8 mouse cellular contexts compared by ENCODE assay signal in the genomic region with DNA sequence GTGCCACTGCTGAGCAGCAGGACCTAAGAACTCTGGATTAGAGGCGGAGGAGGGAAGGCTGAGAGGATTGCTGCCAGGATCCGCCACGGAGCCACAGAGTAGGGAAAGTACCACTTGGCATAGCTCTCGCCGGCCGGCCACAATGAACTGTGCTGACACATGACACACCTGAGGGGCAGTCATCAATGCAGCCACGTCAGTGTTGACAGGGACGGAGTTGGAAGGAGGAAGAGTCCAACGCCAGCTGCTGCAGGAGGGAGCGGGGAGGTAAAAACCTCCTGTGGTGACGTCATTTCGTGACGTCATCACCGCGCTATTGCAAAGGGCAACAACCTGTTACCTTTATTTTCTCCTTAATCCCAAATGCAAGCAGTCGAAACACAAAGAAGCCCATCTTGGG. TPM values are rescaled to one million over a fixed set of nuclear protein-coding genes. Genes with fewer than 3 reads are reported as not detected.
DNase-seq lines count a peak whose midpoint lies in the region; ATAC-seq and TF ChIP-seq lines count a peak whose summit lies in the region.

No protein-coding gene starts in this region.

- no peak for TF ChIP-seq CTCF in kidney, postnatal 0 days (IDR thresholded peaks at IDR 0.05; ENCODE audit: low read depth)
- no peak for TF ChIP-seq CTCF in liver, adult 2 months (IDR thresholded peaks at IDR 0.05; ENCODE audit: low read depth, low read length)

- 52% methylated on average over 16 of the region's 16 CpGs for WGBS in kidney, postnatal 0 days
- WGBS in forebrain, embryonic 15.5 days = 40% methylated on average over 16 of the region's 16 CpGs
- 29% methylated on average over 16 of the region's 16 CpGs for WGBS in liver, adult 2 months
- 45% methylated on average over 16 of the region's 16 CpGs for WGBS in neural tube, embryonic 15.5 days

- ATAC-seq in kidney, postnatal 0 days (replicated peaks; ENCODE audit: low FRiP score, low read depth) = peak; percentile 61; the same call in 1 of the 2 replicates
- no peak for ATAC-seq in forebrain, embryonic 15.5 days (replicated peaks)
- ATAC-seq in neural tube, embryonic 15.5 days (ENCODE audit: low FRiP score) = no peak

- H3K36me3 ChIP-seq in kidney, postnatal 0 days (ENCODE audit: insufficient read depth, low read length) = no peaks in the 10 kb centered on the region
- H3K36me3 ChIP-seq in forebrain, embryonic 15.5 days = no peaks in the 10 kb centered on the region
- H3K36me3 ChIP-seq in liver, adult 2 months (ENCODE audit: control insufficient read depth, insufficient read depth, low read length) = no peaks in the 10 kb centered on the region
- no peaks in the 10 kb centered on the region for H3K36me3 ChIP-seq in neural tube, embryonic 15.5 days

- no peak overlapping the region for H3K4me3 ChIP-seq in kidney, postnatal 0 days (replicated peaks; ENCODE audit: low read depth, low read length)
- H3K4me3 ChIP-seq in forebrain, embryonic 15.5 days = peak overlapping the region; percentile 17
- H3K4me3 ChIP-seq in liver, adult 2 months (ENCODE audit: insufficient read depth, low read depth, low read length) = no peak overlapping the region
- H3K4me3 ChIP-seq in neural tube, embryonic 15.5 days (replicated peaks) = peak overlapping the region; percentile 27

- H3K79me2 ChIP-seq in liver, adult 2 months (ENCODE audit: control insufficient read depth, insufficient read depth, low read length) = no peaks in the 10 kb centered on the region

- H3K27ac ChIP-seq in kidney, postnatal 0 days = no peak overlapping the region
- H3K27ac ChIP-seq in forebrain, embryonic 15.5 days (replicated peaks) = no peak overlapping the region
- no peak overlapping the region for H3K27ac ChIP-seq in liver, adult 2 months (replicated peaks; ENCODE audit: insufficient read depth, low read depth, low read length)
- no peak overlapping the region for H3K27ac ChIP-seq in neural tube, embryonic 15.5 days (replicated peaks)

- peak overlapping the region; percentile 4; the same call in 1 of the 2 replicates for H3K4me2 ChIP-seq in kidney, postnatal 0 days (ENCODE audit: low read length)
- peak overlapping the region; percentile 33 for H3K4me2 ChIP-seq in forebrain, embryonic 15.5 days (replicated peaks)
- peak overlapping the region; percentile 50 for H3K4me2 ChIP-seq in neural tube, embryonic 15.5 days

- H3K4me1 ChIP-seq in kidney, postnatal 0 days (replicated peaks; ENCODE audit: insufficient read depth, low read length) = no peaks in the 10 kb centered on the region
- no peaks in the 10 kb centered on the region for H3K4me1 ChIP-seq in forebrain, embryonic 15.5 days
- H3K4me1 ChIP-seq in liver, adult 2 months (ENCODE audit: control insufficient read depth, insufficient read depth, low read length) = no peaks in the 10 kb centered on the region
- 0 out of 2 replicates have a peak, but pooled peaks cover 3% of the 10 kb centered on the region for H3K4me1 ChIP-seq in neural tube, embryonic 15.5 days

- DNase-seq in kidney, postnatal 0 days (ENCODE audit: low spot score) = no peak
- no peak for DNase-seq in kidney, adult 9 months
- DNase-seq in liver, adult 2 months (ENCODE audit: extremely low read depth, low read depth, low spot score) = peak; percentile 31
- no peak for DNase-seq in urinary bladder, adult 2 months (ENCODE audit: low spot score)
- no peak for DNase-seq in layer of hippocampus, adult 11-12 months (ENCODE audit: low spot score)
- DNase-seq in cerebellum, adult 9-10 months = no peak

- H3K9me3 ChIP-seq in kidney, postnatal 0 days (replicated peaks; ENCODE audit: low read length) = no peaks in the 10 kb centered on the region
- no peaks in the 10 kb centered on the region for H3K9me3 ChIP-seq in forebrain, embryonic 15.5 days
- no peaks in the 10 kb centered on the region for H3K9me3 ChIP-seq in neural tube, embryonic 15.5 days (replicated peaks)

- TF ChIP-seq POLR2A in liver, adult 2 months (IDR thresholded peaks at IDR 0.05; ENCODE audit: extremely low read depth, insufficient read depth, low read length) = no peak

- no peak overlapping the region for H3K9ac ChIP-seq in kidney, postnatal 0 days (ENCODE audit: low read depth, low read length)
- no peak overlapping the region for H3K9ac ChIP-seq in forebrain, embryonic 15.5 days (replicated peaks)
- H3K9ac ChIP-seq in liver, adult 2 months (ENCODE audit: low read depth, low read length) = no peak overlapping the region
- H3K9ac ChIP-seq in neural tube, embryonic 15.5 days (replicated peaks) = no peak overlapping the region

- no peaks in the 10 kb centered on the region for H3K27me3 ChIP-seq in kidney, postnatal 0 days (ENCODE audit: insufficient read depth, low read length)
- no peaks in the 10 kb centered on the region for H3K27me3 ChIP-seq in forebrain, embryonic 15.5 days
- no peaks in the 10 kb centered on the region for H3K27me3 ChIP-seq in liver, adult 2 months (ENCODE audit: control insufficient read depth, insufficient read depth, low read length)
- no peaks in the 10 kb centered on the region for H3K27me3 ChIP-seq in neural tube, embryonic 15.5 days (replicated peaks)

RNA-seq across cellular contexts. Expression of gene P2rx7, which starts 6.8 kb away (rescaled TPM):
- 1.4 and 2.3 TPM in 2 replicates for polyA plus RNA-seq in kidney, postnatal 0 days (2015; fragmentation: Nextera tagmentation; extraction: Ambion mirVana)
- 1.4 and 1.8 TPM in 2 replicates for polyA plus RNA-seq in forebrain, embryonic 15.5 days (2015; fragmentation: Nextera tagmentation; extraction: Ambion mirVana)
- 2.2 and 4.3 TPM in 2 replicates for total RNA-seq in liver, adult 2 months (2014; rRNA removed)
- polyA plus RNA-seq in liver, adult 2 months (2012; rRNA removed) = 2.7 and 4.0 TPM in 2 replicates
- polyA plus RNA-seq in neural tube, embryonic 15.5 days (2015; fragmentation: Nextera tagmentation; extraction: Ambion mirVana) = 5.0 and 5.9 TPM in 2 replicates
- 24.1 and 27.1 TPM in 2 replicates for polyA plus RNA-seq in urinary bladder, adult 2 months (2012; rRNA removed)

RNA-seq across cellular contexts. Expression of gene Ift81, which starts 22.6 kb away (rescaled TPM):
- 37.1 and 39.1 TPM in 2 replicates for polyA plus RNA-seq in kidney, postnatal 0 days (2015; fragmentation: Nextera tagmentation; extraction: Ambion mirVana)
- polyA plus RNA-seq in forebrain, embryonic 15.5 days (2015; fragmentation: Nextera tagmentation; extraction: Ambion mirVana) = 64.3 and 67.0 TPM in 2 replicates
- 1.7 and 3.0 TPM in 2 replicates for total RNA-seq in liver, adult 2 months (2014; rRNA removed)
- 0.14 and 0.38 TPM in 2 replicates for polyA plus RNA-seq in liver, adult 2 months (2012; rRNA removed)
- polyA plus RNA-seq in neural tube, embryonic 15.5 days (2015; fragmentation: Nextera tagmentation; extraction: Ambion mirVana) = 59.2 and 60.6 TPM in 2 replicates
- 13.2 TPM in 2 replicates for polyA plus RNA-seq in urinary bladder, adult 2 months (2012; rRNA removed)

Comparison
In these comparisons a context has a peak if more than half of its experiments do, and no peak if none do; other contexts are left out.
1. H3K4me3 ChIP-seq: peak in forebrain, embryonic 15.5 days (single experiment) and neural tube, embryonic 15.5 days (single experiment); none in kidney, postnatal 0 days (single experiment) and liver, adult 2 months (single experiment).
2. RNA of gene Ift81, which starts 22.6 kb away (polyA plus RNA-seq): 64.3 to 67.0 TPM in forebrain, embryonic 15.5 days, 59.2 to 60.6 TPM in neural tube, embryonic 15.5 days, 37.1 to 39.1 TPM in kidney, postnatal 0 days and 13.2 TPM in urinary bladder, adult 2 months; 0.14 to 0.38 TPM in liver, adult 2 months; every median in the first group is over 10 times any median in the second.
3. Peak in every context shown above with its lines, with median percentiles within 50 percentile points of each other: H3K4me2 ChIP-seq.